Mouse (Mus musculus) heart, postnatal 0 days (tissue): Measurements from ENCODE around the gene Bend3.

ENCODE experiments used
- CTCF ChIP-seq: IDR thresholded peaks from 2 replicates; pipeline ENCODE4 v1.5.1; 2016; ENCODE audit warnings: antibody characterized with exemption, control low read depth, low read depth
- EP300 ChIP-seq: IDR thresholded peaks from 2 replicates; pipeline ENCODE4 v1.6.1; 2016; ENCODE audit warnings: antibody characterized with exemption, low read depth

GRCm38 (mm10) chr10:43527283-43528269 lies 48.9 kb downstream of the Bend3 start:
- TF ChIP-seq CTCF, result no peak
- TF ChIP-seq EP300, result no peak
